Comparison of ENCODE assay signal across 18 mouse cellular contexts in the genomic region with DNA sequence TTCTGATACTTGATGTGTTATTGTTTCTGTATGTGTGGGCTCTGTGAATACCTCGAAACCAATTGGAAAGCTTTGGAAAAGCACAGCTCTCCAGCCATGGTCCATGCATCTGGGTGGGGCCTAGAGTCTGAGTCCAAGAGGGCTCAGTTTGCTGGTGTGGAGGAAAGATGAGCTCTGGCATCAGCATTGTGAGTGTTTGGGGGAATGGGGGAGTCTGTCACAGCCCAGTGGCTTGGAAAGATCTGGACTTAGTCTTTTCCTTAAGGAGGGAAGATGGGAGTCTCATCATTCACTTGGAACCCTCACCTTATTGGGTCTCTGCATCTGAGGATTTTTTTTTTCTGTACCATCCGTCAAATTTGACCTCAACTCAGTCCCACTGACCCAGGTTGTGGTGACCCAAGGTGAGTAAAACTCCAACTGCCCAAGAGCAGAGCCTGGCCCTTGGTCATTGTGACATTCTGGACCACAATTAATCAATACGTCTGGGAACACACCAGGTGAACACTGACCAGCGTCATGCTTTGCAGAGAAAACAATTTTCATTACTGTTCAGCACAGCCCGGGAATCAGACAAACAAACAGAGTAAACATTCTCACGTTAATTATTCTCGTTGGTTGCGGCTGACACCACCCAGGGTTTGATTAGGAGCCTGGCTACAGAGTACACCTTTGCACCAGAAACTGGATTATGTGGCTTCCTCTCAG.
DNase-seq lines count a peak whose midpoint lies in the region; ATAC-seq lines count a peak whose summit lies in the region.
"Had no signal": no experiment of that assay in that cellular context is flagged by ENCODE, and none has a peak within 500 bp of the region (broad histone marks: within the 10 kb centered on the region; RNA-seq: fewer than 3 reads in every experiment).

No protein-coding gene starts in this region.

- H3K27me3 ChIP-seq in kidney, embryonic 14.5 days (ENCODE audit: control insufficient read depth, insufficient read depth, low read length): no peaks in the 10 kb centered on the region
- H3K27me3 ChIP-seq in kidney, embryonic 15.5 days: no peaks in the 10 kb centered on the region
- no peaks in the 10 kb centered on the region for H3K27me3 ChIP-seq in midbrain, embryonic 11.5 days (ENCODE audit: control insufficient read depth, insufficient read depth, low read length)
- no peaks in the 10 kb centered on the region for H3K27me3 ChIP-seq in midbrain, embryonic 10.5 days (ENCODE audit: low read depth, poor library complexity, severe bottlenecking)
- no peaks in the 10 kb centered on the region for H3K27me3 ChIP-seq in limb, embryonic 10.5 days (ENCODE audit: low read depth, poor library complexity, severe bottlenecking)
- H3K27me3 ChIP-seq: embryonic facial prominence, embryonic 13.5 days; forebrain, embryonic 12.5 days; forebrain, embryonic 15.5 days; heart, embryonic 12.5 days; heart, embryonic 15.5 days had no signal

- H3K4me1 ChIP-seq in kidney, embryonic 14.5 days (ENCODE audit: control insufficient read depth, insufficient read depth, low read length): peaks cover 34% of the 10 kb centered on the region
- peaks cover 41% of the 10 kb centered on the region for H3K4me1 ChIP-seq in kidney, embryonic 15.5 days
- peaks cover 9% of the 10 kb centered on the region; the same call in 1 of the 2 replicates for H3K4me1 ChIP-seq in midbrain, embryonic 11.5 days (ENCODE audit: control insufficient read depth, insufficient read depth, low read length)
- peaks cover 34% of the 10 kb centered on the region for H3K4me1 ChIP-seq in midbrain, embryonic 10.5 days
- peaks cover 46% of the 10 kb centered on the region for H3K4me1 ChIP-seq in limb, embryonic 10.5 days
- H3K4me1 ChIP-seq: heart, embryonic 12.5 days; heart, embryonic 15.5 days had no signal

- H3K9ac ChIP-seq in kidney, embryonic 14.5 days (ENCODE audit: low read depth, low read length): no peak overlapping the region
- no peak overlapping the region for H3K9ac ChIP-seq in kidney, embryonic 15.5 days
- H3K9ac ChIP-seq in midbrain, embryonic 11.5 days (ENCODE audit: low read length): no peak overlapping the region
- H3K9ac ChIP-seq: embryonic facial prominence, embryonic 13.5 days; forebrain, embryonic 12.5 days; forebrain, embryonic 15.5 days; heart, embryonic 12.5 days; heart, embryonic 15.5 days had no signal

- peaks cover 2% of the 10 kb centered on the region; the same call in 1 of the 2 replicates for H3K9me3 ChIP-seq in kidney, embryonic 14.5 days (ENCODE audit: control insufficient read depth, low read length)
- no peaks in the 10 kb centered on the region for H3K9me3 ChIP-seq in kidney, embryonic 15.5 days (replicated peaks)
- H3K9me3 ChIP-seq in midbrain, embryonic 11.5 days (ENCODE audit: control insufficient read depth, low read length): no peaks in the 10 kb centered on the region
- 0 out of 2 replicates have a peak, but pooled peaks cover 3% of the 10 kb centered on the region for H3K9me3 ChIP-seq in midbrain, embryonic 10.5 days (replicated peaks)
- H3K9me3 ChIP-seq in limb, embryonic 10.5 days (replicated peaks): no peaks in the 10 kb centered on the region
- H3K9me3 ChIP-seq: embryonic facial prominence, embryonic 10.5 days; forebrain, embryonic 15.5 days; heart, embryonic 15.5 days had no signal

- peak; percentile 73 for ATAC-seq in kidney, embryonic 14.5 days (ENCODE audit: low FRiP score, low TSS enrichment)
- ATAC-seq in kidney, embryonic 15.5 days (replicated peaks; ENCODE audit: low FRiP score): no peak; the same call in 1 of the 2 replicates
- ATAC-seq in midbrain, embryonic 11.5 days (ENCODE audit: low FRiP score): no peak
- ATAC-seq: activated CD4-positive, CD25-positive, alpha-beta regulatory T cell, adult 4 months; forebrain, embryonic 15.5 days had no signal

- H3K4me3 ChIP-seq in kidney, embryonic 14.5 days (ENCODE audit: low read length): no peak overlapping the region
- no peak overlapping the region for H3K4me3 ChIP-seq in kidney, embryonic 15.5 days (replicated peaks)
- no peak overlapping the region for H3K4me3 ChIP-seq in midbrain, embryonic 11.5 days (ENCODE audit: low read depth, low read length)
- H3K4me3 ChIP-seq in midbrain, embryonic 10.5 days: no peak overlapping the region
- no peak overlapping the region for H3K4me3 ChIP-seq in limb, embryonic 10.5 days
- H3K4me3 ChIP-seq: embryonic facial prominence, embryonic 10.5 days; embryonic facial prominence, embryonic 13.5 days; erythroblast, embryonic 14.5 days; forebrain, embryonic 12.5 days; forebrain, embryonic 15.5 days; heart, embryonic 12.5 days; heart, embryonic 15.5 days; hindbrain, embryonic 10.5 days had no signal

- WGBS in kidney, embryonic 14.5 days: 40% methylated on average over 8 of the region's 8 CpGs
- 41% methylated on average over 8 of the region's 8 CpGs for WGBS in kidney, embryonic 15.5 days
- 78% methylated on average over 8 of the region's 8 CpGs for WGBS in midbrain, embryonic 11.5 days
- 81% methylated on average over 8 of the region's 8 CpGs for WGBS in midbrain, embryonic 10.5 days
- WGBS in limb, embryonic 10.5 days: 72% methylated on average over 8 of the region's 8 CpGs

- no peak overlapping the region; the same call in 1 of the 2 replicates for H3K27ac ChIP-seq in kidney, embryonic 14.5 days (ENCODE audit: low read depth, low read length)
- H3K27ac ChIP-seq in kidney, embryonic 15.5 days: no peak overlapping the region
- no peak overlapping the region for H3K27ac ChIP-seq in midbrain, embryonic 11.5 days (ENCODE audit: low read depth, low read length)
- H3K27ac ChIP-seq in midbrain, embryonic 10.5 days (replicated peaks): no peak overlapping the region
- H3K27ac ChIP-seq in limb, embryonic 10.5 days: peak overlapping the region; percentile 19; the same call in 1 of the 2 replicates
- H3K27ac ChIP-seq: embryonic facial prominence, embryonic 10.5 days; embryonic facial prominence, embryonic 13.5 days; forebrain, embryonic 12.5 days; forebrain, embryonic 15.5 days; heart, embryonic 15.5 days; hindbrain, embryonic 10.5 days had no signal

- DNase-seq in kidney, postnatal 4 days: peak; percentile 23 to 29
- no peak for DNase-seq in kidney, postnatal 36 days
- peak; percentile 78 for DNase-seq in midbrain, embryonic 11.5 days (ENCODE audit: low spot score, missing footprints)
- DNase-seq in midbrain, embryonic 10.5 days (ENCODE audit: low spot score): no peak
- DNase-seq in limb, embryonic 10.5 days (ENCODE audit: low spot score): no peak
- DNase-seq: adrenal gland, adult 8-10 months; gastrocnemius, postnatal 25 days had no signal

- H3K36me3 ChIP-seq in kidney, embryonic 14.5 days (ENCODE audit: control insufficient read depth, insufficient read depth, low read length): no peaks in the 10 kb centered on the region
- no peaks in the 10 kb centered on the region for H3K36me3 ChIP-seq in kidney, embryonic 15.5 days
- no peaks in the 10 kb centered on the region for H3K36me3 ChIP-seq in midbrain, embryonic 11.5 days (ENCODE audit: control insufficient read depth, insufficient read depth, low read length)
- no peaks in the 10 kb centered on the region for H3K36me3 ChIP-seq in midbrain, embryonic 10.5 days
- no peaks in the 10 kb centered on the region for H3K36me3 ChIP-seq in limb, embryonic 10.5 days
- H3K36me3 ChIP-seq: embryonic facial prominence, embryonic 10.5 days; embryonic facial prominence, embryonic 13.5 days; forebrain, embryonic 12.5 days; forebrain, embryonic 15.5 days; heart, embryonic 12.5 days; heart, embryonic 15.5 days; hindbrain, embryonic 10.5 days had no signal

- no peak overlapping the region for H3K4me2 ChIP-seq in kidney, embryonic 14.5 days (replicated peaks; ENCODE audit: low read depth, low read length)
- no peak overlapping the region for H3K4me2 ChIP-seq in kidney, embryonic 15.5 days
- no peak overlapping the region for H3K4me2 ChIP-seq in midbrain, embryonic 11.5 days
- H3K4me2 ChIP-seq: embryonic facial prominence, embryonic 13.5 days; forebrain, embryonic 12.5 days; forebrain, embryonic 15.5 days; heart, embryonic 12.5 days; heart, embryonic 15.5 days had no signal

Comparison
In these comparisons a context has a peak if more than half of its experiments do, and no peak if none do; other contexts are left out.
1. DNase-seq: peak in kidney, postnatal 4 days (2 of 2) and midbrain, embryonic 11.5 days (single experiment); none in kidney, postnatal 36 days (0 of 2), midbrain, embryonic 10.5 days (single experiment) and limb, embryonic 10.5 days (single experiment).